Mouse (Mus musculus) B cell, adult (primary cell): ENCODE results near the gene 2700081O15Rik. TPM values are rescaled to one million over a fixed set of nuclear protein-coding genes. Genes with fewer than 3 reads are reported as not detected.

ENCODE experiments used
- total RNA-seq: library from RNA; stranded (reverse); gene quantifications from 4 replicates; pipeline ENCODE4 v1.2.4, GENCODE M21; 2023; ENCODE audit not compliant: inconsistent age

The 2700081O15Rik gene
- total RNA-seq, result 7.5 to 11.8 TPM (median 9.5 TPM) in 4 replicates

GRCm38 (mm10) chr19:7416834-7417735 lies at the start of gene 2700081O15Rik:
Gene 2700081O15Rik (plus strand): TSS chr19:7417625.

GRCm38 (mm10) chr19:7382903-7383865 lies 34.2 kb upstream of the 2700081O15Rik start, which contains the start of gene Spindoc:
Gene Spindoc (minus strand): TSS chr19:7382994.

Other genes with a start within 250 kb of the 2700081O15Rik start
- gene Otub1, start 211.3 kb upstream of the 2700081O15Rik start, total RNA-seq, result 132 to 142 TPM (median 137 TPM) in 4 replicates
- gene Cox8a, start 200.0 kb upstream of the 2700081O15Rik start, total RNA-seq, result 302 to 334 TPM (median 313 TPM) in 4 replicates
- gene Naa40, start 176.4 kb upstream of the 2700081O15Rik start, total RNA-seq, result 55.8 to 56.6 TPM (median 56.2 TPM) in 4 replicates
- 1.5 to 2.8 TPM (median 2.2 TPM) in 4 replicates for gene Rcor2, start 150.3 kb upstream of the 2700081O15Rik start, total RNA-seq
- 213 to 229 TPM (median 218 TPM) in 4 replicates for gene Mark2, start 75.8 kb upstream of the 2700081O15Rik start, total RNA-seq
- gene Spindoc, start 34.6 kb upstream of the 2700081O15Rik start, total RNA-seq, result 15.8 to 27.1 TPM (median 19.5 TPM) in 4 replicates
- gene Rtn3, start 65.7 kb downstream of the 2700081O15Rik start, total RNA-seq, result 46.9 to 56.2 TPM (median 54.3 TPM) in 4 replicates
- gene Atl3, start 76.4 kb downstream of the 2700081O15Rik start, total RNA-seq, result 52.2 to 57.1 TPM (median 55.0 TPM) in 4 replicates
- gene Pla2g16, start 139.8 kb downstream of the 2700081O15Rik start, total RNA-seq, result 14.2 to 15.5 TPM (median 15.1 TPM) in 4 replicates
- gene Lgals12, start 189.6 kb downstream of the 2700081O15Rik start, total RNA-seq, result not detected in 4 replicates
- gene Hrasls5, start 194.9 kb downstream of the 2700081O15Rik start, total RNA-seq, result not detected in 4 replicates